ENCODE assay signal across 21 mouse cellular contexts in genomic region chr2:170302825-170303224, GRCm38 (mm10).
DNase-seq lines count a peak whose midpoint lies in the region; ATAC-seq and TF ChIP-seq lines count a peak whose summit lies in the region.
"Had no signal": no experiment of that assay in that cellular context is flagged by ENCODE, and none has a peak within 500 bp of the region (broad histone marks: within the 10 kb centered on the region; RNA-seq: fewer than 3 reads in every experiment).

No protein-coding gene starts in this region.

- H3K9ac ChIP-seq in hindbrain, postnatal 0 days (replicated peaks; ENCODE audit: low read length), result no peak overlapping the region
- no peak overlapping the region for H3K9ac ChIP-seq in midbrain, postnatal 0 days (replicated peaks; ENCODE audit: low read length, poor library complexity, severe bottlenecking)
- H3K9ac ChIP-seq in midbrain, embryonic 16.5 days (ENCODE audit: low read depth, low read length), result no peak overlapping the region
- H3K9ac ChIP-seq: forebrain, embryonic 15.5 days; lung, embryonic 15.5 days had no signal

- no peak overlapping the region for H3K4me2 ChIP-seq in hindbrain, postnatal 0 days (ENCODE audit: low read depth, low read length)
- no peak overlapping the region for H3K4me2 ChIP-seq in midbrain, postnatal 0 days (ENCODE audit: low read depth, low read length, poor library complexity, severe bottlenecking)
- H3K4me2 ChIP-seq in midbrain, embryonic 16.5 days (ENCODE audit: low read length), result no peak overlapping the region
- H3K4me2 ChIP-seq: forebrain, embryonic 15.5 days; lung, embryonic 15.5 days; midbrain, embryonic 11.5 days had no signal

- H3K27ac ChIP-seq in hindbrain, postnatal 0 days, result no peak overlapping the region
- no peak overlapping the region for H3K27ac ChIP-seq in hindbrain, embryonic 10.5 days
- no peak overlapping the region for H3K27ac ChIP-seq in midbrain, postnatal 0 days (ENCODE audit: low read depth, low read length)
- no peak overlapping the region for H3K27ac ChIP-seq in midbrain, embryonic 16.5 days (ENCODE audit: low read length)
- H3K27ac ChIP-seq: embryonic facial prominence, embryonic 10.5 days; forebrain, embryonic 15.5 days; heart, embryonic 10.5 days; layer of hippocampus, adult 2 months; left cerebral cortex, adult 2 months; lung, embryonic 15.5 days had no signal

- WGBS in hindbrain, postnatal 0 days, result 88% methylated on average over 8 of the region's 8 CpGs
- WGBS in hindbrain, embryonic 10.5 days, result 87% methylated on average over 8 of the region's 8 CpGs
- 88% methylated on average over 8 of the region's 8 CpGs for WGBS in midbrain, postnatal 0 days
- WGBS in midbrain, embryonic 16.5 days, result 93% methylated on average over 8 of the region's 8 CpGs

- no peaks in the 10 kb centered on the region for H3K4me1 ChIP-seq in hindbrain, postnatal 0 days (ENCODE audit: insufficient read depth, low read length)
- peaks cover 13% of the 10 kb centered on the region; the same call in 1 of the 2 replicates for H3K4me1 ChIP-seq in hindbrain, embryonic 10.5 days (replicated peaks)
- 0 out of 2 replicates have a peak, but pooled peaks cover 3% of the 10 kb centered on the region for H3K4me1 ChIP-seq in midbrain, postnatal 0 days (ENCODE audit: insufficient read depth, low read length)
- 0 out of 2 replicates have a peak, but pooled peaks cover 2% of the 10 kb centered on the region for H3K4me1 ChIP-seq in midbrain, embryonic 16.5 days (ENCODE audit: control insufficient read depth, insufficient read depth, low read length)

- no peaks in the 10 kb centered on the region for H3K36me3 ChIP-seq in hindbrain, postnatal 0 days (ENCODE audit: insufficient read depth, low read length)
- no peaks in the 10 kb centered on the region for H3K36me3 ChIP-seq in hindbrain, embryonic 10.5 days
- H3K36me3 ChIP-seq in midbrain, postnatal 0 days (ENCODE audit: insufficient read depth, low read length), result no peaks in the 10 kb centered on the region
- H3K36me3 ChIP-seq in midbrain, embryonic 16.5 days (ENCODE audit: control insufficient read depth, insufficient read depth, low read length), result no peaks in the 10 kb centered on the region
- H3K36me3 ChIP-seq: embryonic facial prominence, embryonic 10.5 days; forebrain, embryonic 15.5 days; heart, embryonic 10.5 days; lung, embryonic 15.5 days had no signal

- no peak overlapping the region for H3K4me3 ChIP-seq in hindbrain, postnatal 0 days (ENCODE audit: low read length)
- H3K4me3 ChIP-seq in hindbrain, embryonic 10.5 days, result no peak overlapping the region
- no peak overlapping the region for H3K4me3 ChIP-seq in midbrain, postnatal 0 days (ENCODE audit: low read depth, low read length)
- no peak overlapping the region for H3K4me3 ChIP-seq in midbrain, embryonic 16.5 days (ENCODE audit: low read depth, low read length)
- H3K4me3 ChIP-seq: embryonic facial prominence, embryonic 10.5 days; erythroblast, embryonic 14.5 days; forebrain, embryonic 15.5 days; heart, embryonic 10.5 days; layer of hippocampus, adult 2 months; left cerebral cortex, adult 2 months; lung, embryonic 15.5 days had no signal

- DNase-seq in hindbrain, postnatal 0 days (ENCODE audit: low spot score), result no peak
- DNase-seq in hindbrain, embryonic 10.5 days (ENCODE audit: low spot score), result no peak
- no peak for DNase-seq in midbrain, postnatal 0 days (ENCODE audit: low spot score)
- DNase-seq in ES-CJ7 (ENCODE audit: low read depth, low spot score), result peak; percentile 49
- no peak for DNase-seq in yolk sac, embryonic 10.5 days (ENCODE audit: low spot score)
- DNase-seq: cerebellum, postnatal 10 days; gastrocnemius, postnatal 10 days; heart, postnatal 14 days; right cerebral cortex, adult 18-20 months had no signal

- ATAC-seq in hindbrain, postnatal 0 days, result no peak
- no peak for ATAC-seq in midbrain, postnatal 0 days (ENCODE audit: low FRiP score)
- no peak for ATAC-seq in midbrain, embryonic 16.5 days
- ATAC-seq in monocyte, adult 5-6 weeks (replicated peaks; ENCODE audit: insufficient number of reproducible peaks, low FRiP score, low TSS enrichment, poor library complexity, severe bottlenecking), result 0 out of 2 replicates have a peak, but pooled peaks have one; percentile 15
- ATAC-seq in megakaryocyte-erythroid progenitor cell, adult 5-6 weeks (replicated peaks; ENCODE audit: low FRiP score, low TSS enrichment, poor library complexity, severe bottlenecking), result no peak
- ATAC-seq: activated CD4-positive, CD25-positive, alpha-beta regulatory T cell, adult 4 months; forebrain, embryonic 15.5 days had no signal

- 0 out of 2 replicates have a peak, but pooled peaks have one; percentile 14 for TF ChIP-seq CTCF in hindbrain, postnatal 0 days (IDR thresholded peaks at IDR 0.05; ENCODE audit: low read depth)
- TF ChIP-seq CTCF in midbrain, postnatal 0 days (IDR thresholded peaks at IDR 0.05), result 0 out of 2 replicates have a peak, but pooled peaks have one; percentile 4

- H3K9me3 ChIP-seq in hindbrain, postnatal 0 days (ENCODE audit: low read length), result no peaks in the 10 kb centered on the region
- H3K9me3 ChIP-seq in hindbrain, embryonic 10.5 days, result peaks cover 2% of the 10 kb centered on the region; the same call in 1 of the 2 replicates
- H3K9me3 ChIP-seq in midbrain, postnatal 0 days (ENCODE audit: low read length), result no peaks in the 10 kb centered on the region
- no peaks in the 10 kb centered on the region for H3K9me3 ChIP-seq in midbrain, embryonic 16.5 days (replicated peaks; ENCODE audit: control insufficient read depth, low read length, poor library complexity, severe bottlenecking)
- H3K9me3 ChIP-seq: embryonic facial prominence, embryonic 10.5 days; forebrain, embryonic 15.5 days; heart, embryonic 10.5 days; lung, embryonic 15.5 days had no signal

- no peaks in the 10 kb centered on the region for H3K27me3 ChIP-seq in hindbrain, postnatal 0 days (ENCODE audit: insufficient read depth, low read length)
- H3K27me3 ChIP-seq in hindbrain, embryonic 10.5 days (ENCODE audit: insufficient read depth, poor library complexity, severe bottlenecking), result no peaks in the 10 kb centered on the region
- no peaks in the 10 kb centered on the region for H3K27me3 ChIP-seq in midbrain, postnatal 0 days (ENCODE audit: insufficient read depth, low read length)
- no peaks in the 10 kb centered on the region for H3K27me3 ChIP-seq in midbrain, embryonic 16.5 days (ENCODE audit: control insufficient read depth, insufficient read depth, low read depth, low read length)
- H3K27me3 ChIP-seq: forebrain, embryonic 15.5 days; lung, embryonic 15.5 days had no signal
